Mouse (Mus musculus): Measurements from ENCODE around the gene Bag5. TPM values are rescaled to one million over a fixed set of nuclear protein-coding genes. Genes with fewer than 3 reads are reported as not detected.

The Bag5 gene
- polyA plus RNA-seq, 1 experiment from 2014 or later, result 49.7 TPM

- Histone ChIP-seq H3K4me3 (ENCODE audit: low read length) (no peak overlapping the region), H3K4me2 (replicated peaks; ENCODE audit: low read depth, low read length) (no peak overlapping the region), H3K4me1 (ENCODE audit: control insufficient read depth, insufficient read depth, low read length) (peaks cover 21% of the 10 kb centered on the region), H3K9me3 (ENCODE audit: control insufficient read depth, low read length) (no peaks in the 10 kb centered on the region), H3K27ac (ENCODE audit: low read depth, low read length) (no peak overlapping the region), H3K36me3 (ENCODE audit: control insufficient read depth, insufficient read depth, low read length) (peaks cover 38% of the 10 kb centered on the region), H3K9ac (ENCODE audit: low read depth, low read length) (no peak overlapping the region), H3K27me3 (ENCODE audit: control insufficient read depth, insufficient read depth, low read length) (no peaks in the 10 kb centered on the region)
- ATAC-seq (ENCODE audit: low FRiP score, low TSS enrichment), result no peak
- WGBS, result 88% methylated on average over 10 of the region's 10 CpGs
These were observed 3.0 kb downstream of the Bag5 start for GRCm38 (mm10) chr12:111710091-111710490.

GRCm38 (mm10) chr12:111708181-111708580, 4.9 kb downstream of the Bag5 start:
- ATAC-seq (ENCODE audit: low FRiP score, low TSS enrichment), result no peak
- no peak overlapping the region for H3K4me3 ChIP-seq (ENCODE audit: low read length)
- no peak overlapping the region for H3K27ac ChIP-seq (ENCODE audit: low read depth, low read length)
- no peaks in the 10 kb centered on the region for H3K9me3 ChIP-seq (ENCODE audit: control insufficient read depth, low read length)
- H3K9ac ChIP-seq (ENCODE audit: low read depth, low read length), result no peak overlapping the region
- WGBS, result 78% methylated on average over 4 of the region's 4 CpGs
- H3K4me1 ChIP-seq (ENCODE audit: control insufficient read depth, insufficient read depth, low read length), result peaks cover 22% of the 10 kb centered on the region
- H3K36me3 ChIP-seq (ENCODE audit: control insufficient read depth, insufficient read depth, low read length), result peaks cover 35% of the 10 kb centered on the region
- H3K27me3 ChIP-seq (ENCODE audit: control insufficient read depth, insufficient read depth, low read length), result no peaks in the 10 kb centered on the region
- no peak overlapping the region for H3K4me2 ChIP-seq (replicated peaks; ENCODE audit: low read depth, low read length)

GRCm38 (mm10) chr12:111705186-111705973, 7.7 kb downstream of the Bag5 start:
- Histone ChIP-seq H3K4me2 (replicated peaks; ENCODE audit: low read depth, low read length) (no peak overlapping the region), H3K36me3 (ENCODE audit: control insufficient read depth, insufficient read depth, low read length) (peaks cover 28% of the 10 kb centered on the region), H3K4me1 (ENCODE audit: control insufficient read depth, insufficient read depth, low read length) (peaks cover 15% of the 10 kb centered on the region), H3K27me3 (ENCODE audit: control insufficient read depth, insufficient read depth, low read length) (no peaks in the 10 kb centered on the region), H3K9ac (ENCODE audit: low read depth, low read length) (no peak overlapping the region), H3K4me3 (ENCODE audit: low read length) (no peak overlapping the region), H3K9me3 (ENCODE audit: control insufficient read depth, low read length) (no peaks in the 10 kb centered on the region), H3K27ac (ENCODE audit: low read depth, low read length) (peak overlapping the region; percentile 32; the same call in 1 of the 2 replicates)
- no peak for ATAC-seq (ENCODE audit: low FRiP score, low TSS enrichment)
- 46% methylated on average over 15 of the region's 15 CpGs for WGBS

GRCm38 (mm10) chr12:111704609-111705008, 8.4 kb downstream of the Bag5 start:
- H3K27ac ChIP-seq (ENCODE audit: low read depth, low read length), result peak overlapping the region; percentile 32; the same call in 1 of the 2 replicates
- 41% methylated on average over 9 of the region's 9 CpGs for WGBS

GRCm38 (mm10) chr12:111703301-111703700, 9.8 kb downstream of the Bag5 start:
- Histone ChIP-seq H3K36me3 (ENCODE audit: control insufficient read depth, insufficient read depth, low read length) (peaks cover 8% of the 10 kb centered on the region; the same call in 1 of the 2 replicates), H3K9me3 (ENCODE audit: control insufficient read depth, low read length) (no peaks in the 10 kb centered on the region), H3K4me1 (ENCODE audit: control insufficient read depth, insufficient read depth, low read length) (peaks cover 15% of the 10 kb centered on the region), H3K27me3 (ENCODE audit: control insufficient read depth, insufficient read depth, low read length) (no peaks in the 10 kb centered on the region), H3K4me3 (ENCODE audit: low read length) (no peak overlapping the region), H3K4me2 (replicated peaks; ENCODE audit: low read depth, low read length) (no peak overlapping the region), H3K9ac (ENCODE audit: low read depth, low read length) (no peak overlapping the region), H3K27ac (ENCODE audit: low read depth, low read length) (no peak overlapping the region)
- 56% methylated on average over 3 of the region's 3 CpGs for WGBS
- ATAC-seq (ENCODE audit: low FRiP score, low TSS enrichment), result no peak

More at GRCm38 (mm10) chr12:111704609-111705008, 8.4 kb downstream of the Bag5 start:
- no peaks in the 10 kb centered on the region for H3K9me3 ChIP-seq (ENCODE audit: control insufficient read depth, low read length)
- H3K4me3 ChIP-seq (ENCODE audit: low read length), result no peak overlapping the region
- peaks cover 15% of the 10 kb centered on the region for H3K4me1 ChIP-seq (ENCODE audit: control insufficient read depth, insufficient read depth, low read length)
- ATAC-seq (ENCODE audit: low FRiP score, low TSS enrichment), result peak; percentile 38; the same call in 1 of the 2 replicates
- H3K36me3 ChIP-seq (ENCODE audit: control insufficient read depth, insufficient read depth, low read length), result peaks cover 21% of the 10 kb centered on the region
- no peaks in the 10 kb centered on the region for H3K27me3 ChIP-seq (ENCODE audit: control insufficient read depth, insufficient read depth, low read length)
- H3K9ac ChIP-seq (ENCODE audit: low read depth, low read length), result 0 out of 2 replicates have a peak overlapping the region, but pooled peaks have one; percentile 28
- no peak overlapping the region for H3K4me2 ChIP-seq (replicated peaks; ENCODE audit: low read depth, low read length)

GRCm38 (mm10) chr12:111700920-111701458, 12.1 kb downstream of the Bag5 start:
- Histone ChIP-seq H3K36me3 (ENCODE audit: control insufficient read depth, insufficient read depth, low read length) (no peaks in the 10 kb centered on the region), H3K4me2 (replicated peaks; ENCODE audit: low read depth, low read length) (no peak overlapping the region), H3K9ac (ENCODE audit: low read depth, low read length) (no peak overlapping the region), H3K27ac (ENCODE audit: low read depth, low read length) (no peak overlapping the region), H3K4me1 (ENCODE audit: control insufficient read depth, insufficient read depth, low read length) (peaks cover 15% of the 10 kb centered on the region), H3K4me3 (ENCODE audit: low read length) (no peak overlapping the region), H3K9me3 (ENCODE audit: control insufficient read depth, low read length) (no peaks in the 10 kb centered on the region), H3K27me3 (ENCODE audit: control insufficient read depth, insufficient read depth, low read length) (no peaks in the 10 kb centered on the region)
- WGBS, result 52% methylated on average over 9 of the region's 9 CpGs
- no peak for ATAC-seq (ENCODE audit: low FRiP score, low TSS enrichment)

- no peak overlapping the region for H3K4me3 ChIP-seq (ENCODE audit: low read length)
- H3K4me1 ChIP-seq (ENCODE audit: control insufficient read depth, insufficient read depth, low read length), result peaks cover 6% of the 10 kb centered on the region; the same call in 1 of the 2 replicates
- H3K36me3 ChIP-seq (ENCODE audit: control insufficient read depth, insufficient read depth, low read length), result no peaks in the 10 kb centered on the region
- ATAC-seq (ENCODE audit: low FRiP score, low TSS enrichment), result no peak
- no peak overlapping the region for H3K9ac ChIP-seq (ENCODE audit: low read depth, low read length)
- no peaks in the 10 kb centered on the region for H3K27me3 ChIP-seq (ENCODE audit: control insufficient read depth, insufficient read depth, low read length)
- no peaks in the 10 kb centered on the region for H3K9me3 ChIP-seq (ENCODE audit: control insufficient read depth, low read length)
- no peak overlapping the region for H3K4me2 ChIP-seq (replicated peaks; ENCODE audit: low read depth, low read length)
- no peak overlapping the region for H3K27ac ChIP-seq (ENCODE audit: low read depth, low read length)
- 85% methylated on average over 4 of the region's 4 CpGs for WGBS
These were observed 13.5 kb downstream of the Bag5 start for GRCm38 (mm10) chr12:111699542-111699941.

GRCm38 (mm10) chr12:111698346-111698913, 14.6 kb downstream of the Bag5 start:
- H3K27me3 ChIP-seq (ENCODE audit: control insufficient read depth, insufficient read depth, low read length), result no peaks in the 10 kb centered on the region
- no peaks in the 10 kb centered on the region for H3K36me3 ChIP-seq (ENCODE audit: control insufficient read depth, insufficient read depth, low read length)
- no peak overlapping the region for H3K4me3 ChIP-seq (ENCODE audit: low read length)
- no peak overlapping the region for H3K4me2 ChIP-seq (replicated peaks; ENCODE audit: low read depth, low read length)
- peaks cover 16% of the 10 kb centered on the region for H3K4me1 ChIP-seq (ENCODE audit: control insufficient read depth, insufficient read depth, low read length)
- no peak for ATAC-seq (ENCODE audit: low FRiP score, low TSS enrichment)
- H3K27ac ChIP-seq (ENCODE audit: low read depth, low read length), result no peak overlapping the region
- peak overlapping the region; percentile 28; the same call in 1 of the 2 replicates for H3K9ac ChIP-seq (ENCODE audit: low read depth, low read length)
- 77% methylated on average over 6 of the region's 6 CpGs for WGBS
- H3K9me3 ChIP-seq (ENCODE audit: control insufficient read depth, low read length), result no peaks in the 10 kb centered on the region

- no peaks in the 10 kb centered on the region for H3K27me3 ChIP-seq (ENCODE audit: control insufficient read depth, insufficient read depth, low read length)
- H3K9me3 ChIP-seq (ENCODE audit: control insufficient read depth, low read length), result no peaks in the 10 kb centered on the region
- no peak overlapping the region for H3K9ac ChIP-seq (ENCODE audit: low read depth, low read length)
- H3K4me3 ChIP-seq (ENCODE audit: low read length), result no peak overlapping the region
- H3K4me1 ChIP-seq (ENCODE audit: control insufficient read depth, insufficient read depth, low read length), result peaks cover 23% of the 10 kb centered on the region
- no peak overlapping the region for H3K4me2 ChIP-seq (replicated peaks; ENCODE audit: low read depth, low read length)
- ATAC-seq (ENCODE audit: low FRiP score, low TSS enrichment), result no peak
- H3K27ac ChIP-seq (ENCODE audit: low read depth, low read length), result no peak overlapping the region
- WGBS, result 60% methylated on average over 4 of the region's 4 CpGs
- no peaks in the 10 kb centered on the region for H3K36me3 ChIP-seq (ENCODE audit: control insufficient read depth, insufficient read depth, low read length)
These were observed 15.3 kb downstream of the Bag5 start for GRCm38 (mm10) chr12:111697708-111698107.

Data from kidney, embryonic 14.5 days (tissue).